Mouse (Mus musculus) MEL-GATA-1-ER (cell line): Measurements from ENCODE around the gene Arid2.

Source experiments
- DNase-seq: peaks from one replicate; pipeline ENCODE4 v3.0.0-alpha.2; 2012; ENCODE audit warnings: low read depth; ENCODE audit errors: extremely low read depth

Gene Arid2

GRCm38 (mm10) chr15:96344591-96345285 is 57.4 kb downstream of the Arid2 start:
- peak; percentile 62 for DNase-seq

- DNase-seq, result no peak
These were observed 58.1 kb downstream of the Arid2 start for GRCm38 (mm10) chr15:96345312-96345849.

- no peak for DNase-seq
These were observed 64.1 kb downstream of the Arid2 start for GRCm38 (mm10) chr15:96351432-96351831.

GRCm38 (mm10) chr15:96358871-96359270 is 71.6 kb downstream of the Arid2 start:
- no peak for DNase-seq

GRCm38 (mm10) chr15:96360614-96361013 is 73.3 kb downstream of the Arid2 start:
- no peak for DNase-seq

GRCm38 (mm10) chr15:96365351-96365750 is 78.0 kb downstream of the Arid2 start:
- DNase-seq, result no peak

GRCm38 (mm10) chr15:96366176-96366963 is 79.1 kb downstream of the Arid2 start:
- no peak for DNase-seq

GRCm38 (mm10) chr15:96371311-96371710 is 84.0 kb downstream of the Arid2 start:
- DNase-seq, result no peak

GRCm38 (mm10) chr15:96372628-96373027 is 85.3 kb downstream of the Arid2 start:
- DNase-seq, result no peak

GRCm38 (mm10) chr15:96373161-96373560 is 85.8 kb downstream of the Arid2 start:
- DNase-seq, result no peak

- no peak for DNase-seq
These were observed 88.9 kb downstream of the Arid2 start for GRCm38 (mm10) chr15:96376214-96376613.

- peak; percentile 23 for DNase-seq
These were observed 89.9 kb downstream of the Arid2 start for GRCm38 (mm10) chr15:96377263-96377662.

- DNase-seq, result no peak
These were observed 90.4 kb downstream of the Arid2 start for GRCm38 (mm10) chr15:96377701-96378100.

- no peak for DNase-seq
These were observed 94.9 kb downstream of the Arid2 start for GRCm38 (mm10) chr15:96382223-96382622.

GRCm38 (mm10) chr15:96388565-96388964 is 101.2 kb downstream of the Arid2 start:
- no peak for DNase-seq

GRCm38 (mm10) chr15:96392878-96393277 is 105.6 kb downstream of the Arid2 start:
- no peak for DNase-seq

GRCm38 (mm10) chr15:96395071-96395470 is 107.8 kb downstream of the Arid2 start:
- DNase-seq, result no peak

- no peak for DNase-seq
These were observed 109.5 kb downstream of the Arid2 start for GRCm38 (mm10) chr15:96396641-96397344.

- DNase-seq, result no peak
These were observed 111.0 kb downstream of the Arid2 start for GRCm38 (mm10) chr15:96398333-96398732.

GRCm38 (mm10) chr15:96405548-96405947 is 118.2 kb downstream of the Arid2 start:
- DNase-seq, result no peak

GRCm38 (mm10) chr15:96406253-96406652 is 118.9 kb downstream of the Arid2 start:
- DNase-seq, result no peak

- DNase-seq, result no peak
These were observed 119.8 kb downstream of the Arid2 start for GRCm38 (mm10) chr15:96407151-96407550.
